Mouse (Mus musculus): ENCODE results near the gene Fmnl2. TPM values are rescaled to one million over a fixed set of nuclear protein-coding genes. Genes with fewer than 3 reads are reported as not detected.

Fmnl2 gene
- total and polyA plus RNA-seq, 2 experiments: 0.94 to 4.4 TPM

DNA sequence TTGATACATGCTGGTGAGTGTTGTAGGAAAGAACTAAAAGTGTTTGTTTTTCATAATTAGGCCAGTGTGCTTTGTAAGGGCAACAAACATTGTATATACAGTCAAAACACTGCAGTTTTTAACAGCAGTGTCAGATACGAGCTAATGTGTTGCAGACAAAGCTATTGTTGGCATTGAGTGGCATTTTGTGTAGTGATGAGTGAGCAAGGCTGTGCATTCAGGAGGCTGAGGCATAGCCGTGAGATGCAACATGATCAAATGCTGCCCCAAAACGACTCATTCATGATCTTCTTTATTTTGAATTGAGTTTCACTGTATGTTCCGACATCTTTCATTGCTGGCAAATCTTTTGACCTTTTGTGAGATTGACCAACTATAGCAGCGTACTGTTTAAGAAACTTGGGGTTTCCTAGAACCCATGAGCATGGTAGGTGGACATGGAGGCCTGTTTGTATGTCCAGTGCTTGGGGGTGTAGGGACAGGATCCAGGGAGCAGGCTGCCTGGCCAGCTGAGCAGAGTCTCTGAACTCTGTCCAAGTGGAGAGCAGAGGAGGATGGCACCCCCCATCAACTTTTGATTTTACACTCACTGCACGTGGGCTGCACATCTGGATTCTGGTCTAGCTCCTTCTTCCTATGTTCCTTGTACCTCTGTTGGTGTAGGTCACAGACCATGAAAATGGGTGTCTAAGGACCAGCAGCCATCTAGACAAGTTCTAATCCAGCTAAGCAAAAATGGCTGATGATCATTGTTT lies 120.4 kb downstream of the Fmnl2 start:
- Histone ChIP-seq H3K27me3 (ENCODE audit: control insufficient read depth, insufficient read depth, low read length) (no peaks in the 10 kb centered on the region), H3K36me3 (ENCODE audit: control insufficient read depth, insufficient read depth, low read length) (no peaks in the 10 kb centered on the region), H3K79me2 (ENCODE audit: control insufficient read depth, insufficient read depth, low read length) (peaks cover 9% of the 10 kb centered on the region; the same call in 1 of the 2 replicates), H3K4me1 (ENCODE audit: control insufficient read depth, insufficient read depth, low read length) (peaks cover 2% of the 10 kb centered on the region; the same call in 1 of the 2 replicates), H3K9ac (ENCODE audit: low read depth, low read length) (no peak overlapping the region), H3K27ac (replicated peaks; ENCODE audit: insufficient read depth, low read depth, low read length) (no peak overlapping the region), H3K4me3 (ENCODE audit: insufficient read depth, low read depth, low read length) (no peak overlapping the region)
- WGBS: 91% methylated on average over 6 of the region's 6 CpGs
- TF ChIP-seq POLR2A (IDR thresholded peaks at IDR 0.05; ENCODE audit: extremely low read depth, insufficient read depth, low read length): no peak
- TF ChIP-seq CTCF (IDR thresholded peaks at IDR 0.05; ENCODE audit: low read depth, low read length): no peak
- no peak for DNase-seq (ENCODE audit: extremely low read depth, low read depth, low spot score)

GRCm38 (mm10) chr2:52978796-52979195 lies 121.1 kb downstream of the Fmnl2 start:
- Histone ChIP-seq H3K79me2 (ENCODE audit: control insufficient read depth, insufficient read depth, low read length) (peaks cover 9% of the 10 kb centered on the region; the same call in 1 of the 2 replicates), H3K36me3 (ENCODE audit: control insufficient read depth, insufficient read depth, low read length) (no peaks in the 10 kb centered on the region), H3K9ac (ENCODE audit: low read depth, low read length) (no peak overlapping the region), H3K27me3 (ENCODE audit: control insufficient read depth, insufficient read depth, low read length) (no peaks in the 10 kb centered on the region), H3K4me3 (ENCODE audit: insufficient read depth, low read depth, low read length) (no peak overlapping the region), H3K27ac (replicated peaks; ENCODE audit: insufficient read depth, low read depth, low read length) (no peak overlapping the region), H3K4me1 (ENCODE audit: control insufficient read depth, insufficient read depth, low read length) (peaks cover 2% of the 10 kb centered on the region; the same call in 1 of the 2 replicates)
- DNase-seq (ENCODE audit: extremely low read depth, low read depth, low spot score): no peak
- TF ChIP-seq CTCF (IDR thresholded peaks at IDR 0.05; ENCODE audit: low read depth, low read length): no peak
- TF ChIP-seq POLR2A (IDR thresholded peaks at IDR 0.05; ENCODE audit: extremely low read depth, insufficient read depth, low read length): no peak
- 81% methylated on average over 2 of the region's 2 CpGs for WGBS

DNA sequence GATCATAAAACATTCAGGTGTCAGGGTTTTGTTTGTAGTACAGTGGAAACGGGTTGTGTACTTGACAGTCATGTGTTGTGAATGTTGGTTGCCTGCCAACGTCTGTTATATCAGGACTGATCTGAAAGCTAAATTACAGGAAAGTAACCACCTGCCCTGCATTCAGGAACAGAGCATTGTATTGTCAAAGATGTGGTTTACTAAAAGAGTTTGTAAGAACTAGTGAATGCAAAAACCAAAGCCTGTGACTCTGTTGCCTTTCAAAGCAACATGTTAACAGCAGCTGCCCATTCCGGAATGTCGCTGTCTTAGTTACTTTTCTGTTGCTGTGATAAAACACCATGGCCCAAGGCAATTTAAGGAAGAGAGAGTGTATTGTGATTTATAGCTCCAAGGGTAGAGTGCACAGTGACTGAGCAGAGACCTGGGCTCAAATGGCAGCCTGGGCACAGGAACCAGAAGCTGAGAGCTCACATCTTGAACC lies 121.7 kb downstream of the Fmnl2 start:
- DNase-seq (ENCODE audit: extremely low read depth, low read depth, low spot score): peak; percentile 72

GRCm38 (mm10) chr2:52981126-52981525 lies 123.5 kb downstream of the Fmnl2 start:
- Histone ChIP-seq H3K79me2 (ENCODE audit: control insufficient read depth, insufficient read depth, low read length) (peaks cover 7% of the 10 kb centered on the region; the same call in 1 of the 2 replicates), H3K4me1 (ENCODE audit: control insufficient read depth, insufficient read depth, low read length) (peaks cover 6% of the 10 kb centered on the region; the same call in 1 of the 2 replicates), H3K27ac (replicated peaks; ENCODE audit: insufficient read depth, low read depth, low read length) (no peak overlapping the region), H3K9ac (ENCODE audit: low read depth, low read length) (no peak overlapping the region), H3K4me3 (ENCODE audit: insufficient read depth, low read depth, low read length) (no peak overlapping the region), H3K36me3 (ENCODE audit: control insufficient read depth, insufficient read depth, low read length) (no peaks in the 10 kb centered on the region), H3K27me3 (ENCODE audit: control insufficient read depth, insufficient read depth, low read length) (no peaks in the 10 kb centered on the region)
- no peak for DNase-seq (ENCODE audit: extremely low read depth, low read depth, low spot score)
- 94% methylated on average over 7 of the region's 7 CpGs for WGBS
- TF ChIP-seq CTCF (IDR thresholded peaks at IDR 0.05; ENCODE audit: low read depth, low read length) (no peak), POLR2A (IDR thresholded peaks at IDR 0.05; ENCODE audit: extremely low read depth, insufficient read depth, low read length) (no peak)

More for the DNA sequence above, 121.7 kb downstream of the Fmnl2 start:
- Histone ChIP-seq H3K27me3 (ENCODE audit: control insufficient read depth, insufficient read depth, low read length) (no peaks in the 10 kb centered on the region), H3K4me3 (ENCODE audit: insufficient read depth, low read depth, low read length) (no peak overlapping the region), H3K9ac (ENCODE audit: low read depth, low read length) (no peak overlapping the region), H3K36me3 (ENCODE audit: control insufficient read depth, insufficient read depth, low read length) (no peaks in the 10 kb centered on the region), H3K4me1 (ENCODE audit: control insufficient read depth, insufficient read depth, low read length) (peaks cover 2% of the 10 kb centered on the region; the same call in 1 of the 2 replicates), H3K27ac (replicated peaks; ENCODE audit: insufficient read depth, low read depth, low read length) (no peak overlapping the region), H3K79me2 (ENCODE audit: control insufficient read depth, insufficient read depth, low read length) (peaks cover 9% of the 10 kb centered on the region; the same call in 1 of the 2 replicates)
- no peak for TF ChIP-seq CTCF (IDR thresholded peaks at IDR 0.05; ENCODE audit: low read depth, low read length)
- WGBS: 50% methylated on average over 4 of the region's 4 CpGs

DNA sequence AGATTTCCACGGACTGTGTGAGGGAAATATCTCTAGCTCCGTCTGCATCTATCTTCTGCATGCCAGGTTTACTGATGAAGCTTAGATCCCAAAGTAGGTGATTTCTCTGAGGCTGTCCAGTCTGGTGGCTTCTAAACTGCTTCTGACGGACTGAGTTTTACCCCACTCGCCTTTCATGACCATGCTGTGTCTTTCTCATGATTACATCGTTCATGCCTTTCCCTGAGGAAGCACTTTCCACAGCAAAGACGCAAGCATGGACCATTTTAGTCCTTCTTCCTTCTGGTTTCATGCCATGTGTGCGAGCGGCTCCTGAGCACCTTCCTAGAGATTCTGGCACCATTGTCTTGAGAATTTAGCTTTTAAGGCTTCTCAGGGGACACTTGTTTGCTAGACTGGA lies 123.9 kb downstream of the Fmnl2 start:
- H3K4me3 ChIP-seq (ENCODE audit: insufficient read depth, low read depth, low read length): no peak overlapping the region
- WGBS: 93% methylated on average over 8 of the region's 8 CpGs

DNA sequence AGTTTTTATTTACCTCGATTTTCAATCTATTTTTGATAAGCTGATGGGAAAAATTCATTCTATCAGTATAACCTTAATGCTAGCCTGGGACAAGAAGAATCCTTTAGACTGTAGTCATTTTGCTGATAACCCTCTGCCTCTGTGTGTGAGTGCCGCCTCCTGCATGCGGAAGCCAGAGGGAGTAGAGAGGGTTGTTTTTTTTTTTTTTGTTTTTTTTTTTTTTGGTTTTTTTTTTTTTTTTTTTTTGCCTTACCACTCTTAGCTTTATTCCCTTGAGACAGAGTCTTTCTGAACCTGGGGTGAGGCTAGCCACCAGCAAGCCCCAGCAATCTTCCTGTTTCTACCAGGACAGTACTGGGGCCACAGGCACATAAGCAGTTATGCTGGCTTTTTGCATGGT lies 124.8 kb downstream of the Fmnl2 start:
- Histone ChIP-seq H3K27ac (replicated peaks; ENCODE audit: insufficient read depth, low read depth, low read length) (no peak overlapping the region), H3K79me2 (ENCODE audit: control insufficient read depth, insufficient read depth, low read length) (peaks cover 7% of the 10 kb centered on the region; the same call in 1 of the 2 replicates), H3K4me1 (ENCODE audit: control insufficient read depth, insufficient read depth, low read length) (peaks cover 9% of the 10 kb centered on the region; the same call in 1 of the 2 replicates), H3K4me3 (ENCODE audit: insufficient read depth, low read depth, low read length) (no peak overlapping the region), H3K36me3 (ENCODE audit: control insufficient read depth, insufficient read depth, low read length) (no peaks in the 10 kb centered on the region), H3K9ac (ENCODE audit: low read depth, low read length) (no peak overlapping the region), H3K27me3 (ENCODE audit: control insufficient read depth, insufficient read depth, low read length) (no peaks in the 10 kb centered on the region)
- TF ChIP-seq POLR2A (IDR thresholded peaks at IDR 0.05; ENCODE audit: extremely low read depth, insufficient read depth, low read length) (no peak), CTCF (IDR thresholded peaks at IDR 0.05; ENCODE audit: low read depth, low read length) (no peak)
- WGBS: 76% methylated on average over 3 of the region's 3 CpGs
- DNase-seq (ENCODE audit: extremely low read depth, low read depth, low spot score): no peak

More for the DNA sequence above, 123.9 kb downstream of the Fmnl2 start:
- Histone ChIP-seq H3K27me3 (ENCODE audit: control insufficient read depth, insufficient read depth, low read length) (no peaks in the 10 kb centered on the region), H3K79me2 (ENCODE audit: control insufficient read depth, insufficient read depth, low read length) (peaks cover 7% of the 10 kb centered on the region; the same call in 1 of the 2 replicates), H3K27ac (replicated peaks; ENCODE audit: insufficient read depth, low read depth, low read length) (no peak overlapping the region), H3K4me1 (ENCODE audit: control insufficient read depth, insufficient read depth, low read length) (peaks cover 7% of the 10 kb centered on the region; the same call in 1 of the 2 replicates), H3K36me3 (ENCODE audit: control insufficient read depth, insufficient read depth, low read length) (no peaks in the 10 kb centered on the region), H3K9ac (ENCODE audit: low read depth, low read length) (no peak overlapping the region)
- DNase-seq (ENCODE audit: extremely low read depth, low read depth, low spot score): no peak
- TF ChIP-seq POLR2A (IDR thresholded peaks at IDR 0.05; ENCODE audit: extremely low read depth, insufficient read depth, low read length): no peak
- no peak for TF ChIP-seq CTCF (IDR thresholded peaks at IDR 0.05; ENCODE audit: low read depth, low read length)

Data from liver, adult 2 months (tissue).